Mouse (Mus musculus) mesoderm, embryonic 11.5 days (tissue): ENCODE data around the gene Tesc.

ENCODE experiments used
- DNase-seq: peaks from one replicate; pipeline ENCODE4 v3.0.0-alpha.2; 2012; ENCODE audit warnings: low read depth, low spot score

Tesc gene

DNA sequence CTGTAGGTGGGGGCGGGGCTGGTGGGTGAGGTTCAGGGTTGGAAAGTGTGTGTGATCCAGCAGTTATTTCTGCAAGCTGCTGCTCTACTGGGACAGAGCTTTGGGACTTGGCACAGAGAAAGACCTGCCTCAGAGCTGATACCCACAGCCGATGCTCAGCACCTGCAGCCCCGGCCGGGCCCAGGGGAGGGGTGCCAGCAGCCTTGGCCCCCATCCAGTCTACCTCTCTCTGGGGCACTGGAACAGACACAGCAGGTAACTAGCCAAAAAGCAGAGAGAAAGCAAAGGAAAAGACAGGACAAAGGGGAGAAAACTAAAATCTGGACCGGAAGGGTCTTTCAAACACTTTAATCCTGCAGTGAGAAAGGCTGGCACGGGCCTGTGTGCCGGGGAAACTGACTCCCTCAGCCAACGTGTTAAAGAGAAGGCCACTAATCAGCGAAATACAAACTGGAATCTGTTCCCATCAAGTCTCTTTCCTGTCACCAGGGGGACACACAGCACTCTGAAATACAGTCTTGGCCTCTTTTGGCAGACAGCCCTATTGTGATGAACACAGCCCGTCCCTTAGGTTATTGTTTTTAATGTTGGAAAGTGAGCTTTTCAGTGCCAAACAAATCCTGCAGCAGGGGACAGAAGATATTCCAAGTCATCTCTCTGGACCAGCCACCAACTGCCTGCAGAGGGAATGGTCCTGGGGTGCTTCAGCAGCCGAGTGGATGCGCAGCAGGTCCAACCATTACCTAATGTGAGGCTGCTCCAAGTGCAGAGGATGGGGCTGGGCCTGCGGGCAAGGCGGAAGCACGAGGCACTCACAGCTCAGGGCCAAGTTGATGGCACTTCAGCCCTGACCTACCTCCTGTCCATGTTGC is 49.4 kb downstream of the Tesc start:
- DNase-seq, result no peak

DNA sequence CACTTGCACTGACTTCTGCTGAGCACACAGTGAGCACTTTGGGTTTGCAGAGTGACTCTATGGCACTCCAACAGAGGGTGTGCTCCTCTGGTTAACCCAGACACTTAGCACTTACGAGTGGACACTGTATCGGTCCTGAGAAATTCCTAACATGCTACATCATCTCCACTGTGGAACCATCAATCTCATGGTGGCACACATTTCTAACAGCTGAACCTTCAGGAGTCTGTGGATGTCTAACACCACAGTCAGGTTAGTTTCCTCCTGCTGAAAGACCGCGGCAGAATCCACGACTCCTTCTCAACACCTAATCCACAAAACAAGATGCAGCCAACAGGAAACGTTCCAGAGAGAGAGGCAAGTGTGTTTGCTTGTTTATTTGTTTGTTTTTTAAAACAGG is 51.0 kb downstream of the Tesc start:
- no peak for DNase-seq

DNA sequence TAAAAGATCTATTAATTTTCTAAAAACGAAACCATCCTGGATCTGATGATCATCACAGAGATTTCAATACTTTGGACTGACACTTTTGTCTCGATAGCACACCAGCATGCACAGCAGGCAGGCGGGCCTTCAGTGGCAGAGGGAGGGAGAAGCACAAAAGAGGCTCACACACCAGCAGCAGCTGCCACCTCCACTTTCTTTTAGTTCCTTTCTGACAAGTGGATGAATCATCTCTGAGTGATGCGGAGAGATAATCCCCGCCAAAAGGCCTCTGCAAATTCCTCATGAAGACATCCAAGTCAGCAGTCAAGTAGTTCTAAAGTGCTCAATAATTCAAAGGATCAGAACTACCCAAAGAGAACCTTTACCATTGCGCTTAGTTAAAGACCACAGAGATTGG is 51.8 kb downstream of the Tesc start:
- no peak for DNase-seq

DNA sequence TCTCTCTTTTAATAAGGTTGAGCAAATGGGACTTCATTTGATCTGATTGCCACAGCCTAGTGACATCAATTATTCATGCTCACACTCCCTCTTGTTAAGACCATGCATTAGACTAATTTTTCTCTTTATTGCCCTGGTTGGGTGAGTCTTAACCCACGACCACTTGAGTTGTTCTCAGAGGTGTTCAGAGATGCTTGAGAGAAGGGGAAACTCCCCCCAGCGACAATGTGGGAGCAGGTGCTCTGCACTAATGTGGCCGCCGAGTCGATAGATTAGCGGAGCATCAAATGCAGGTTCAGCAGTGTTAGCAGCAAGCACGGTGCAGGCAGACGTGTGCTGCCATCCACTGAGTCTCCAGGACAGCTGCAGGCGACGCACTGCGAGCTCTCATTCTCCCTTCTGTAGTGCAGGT is 52.3 kb downstream of the Tesc start:
- no peak for DNase-seq

DNA sequence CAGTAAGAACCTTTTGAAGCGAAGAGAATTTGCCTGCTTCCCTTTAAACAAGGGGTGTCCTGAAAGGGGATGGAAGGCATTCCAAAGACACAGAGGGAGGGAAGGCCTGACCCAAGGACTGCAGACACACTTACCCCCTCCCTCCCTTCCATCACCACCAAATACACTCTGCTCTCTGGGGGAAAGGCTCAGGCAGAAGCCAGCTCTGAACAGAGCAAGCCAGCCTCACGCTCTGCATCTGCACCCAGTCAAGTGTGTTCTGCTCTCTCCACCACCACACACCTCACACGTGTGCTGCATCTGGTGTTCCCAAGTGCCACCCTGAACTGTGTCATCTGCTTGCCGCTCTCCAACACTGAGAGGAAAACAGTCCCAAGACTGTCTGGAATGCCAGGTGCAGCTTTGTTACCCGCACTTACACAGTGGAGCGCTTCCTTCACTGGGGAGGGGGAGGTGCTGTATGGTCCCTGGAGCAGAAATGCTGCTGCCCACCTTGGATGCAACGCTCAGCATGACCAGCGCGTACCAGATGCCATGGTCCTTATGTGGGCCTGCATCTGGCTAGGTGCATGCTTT is 53.9 kb downstream of the Tesc start:
- no peak for DNase-seq

DNA sequence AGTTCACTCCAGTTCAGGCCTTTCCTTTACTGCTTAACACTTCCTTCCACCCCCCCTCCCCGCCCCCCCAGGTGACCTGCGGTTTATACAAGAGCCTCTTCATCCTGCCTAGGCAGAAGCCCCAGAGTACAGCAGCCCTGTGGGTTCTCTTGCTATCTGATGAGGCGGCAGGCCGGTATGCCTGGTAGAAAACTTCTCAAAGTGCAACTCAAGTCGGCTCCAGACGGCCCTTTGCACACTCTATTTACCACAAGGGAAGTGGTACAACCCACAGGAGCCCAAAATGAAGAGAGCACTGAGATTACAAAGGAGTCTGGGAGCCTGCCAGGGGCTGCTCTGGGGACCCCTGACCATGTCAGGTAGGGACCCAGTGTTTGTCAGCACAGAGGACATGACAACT is 54.5 kb downstream of the Tesc start:
- DNase-seq, result no peak

DNA sequence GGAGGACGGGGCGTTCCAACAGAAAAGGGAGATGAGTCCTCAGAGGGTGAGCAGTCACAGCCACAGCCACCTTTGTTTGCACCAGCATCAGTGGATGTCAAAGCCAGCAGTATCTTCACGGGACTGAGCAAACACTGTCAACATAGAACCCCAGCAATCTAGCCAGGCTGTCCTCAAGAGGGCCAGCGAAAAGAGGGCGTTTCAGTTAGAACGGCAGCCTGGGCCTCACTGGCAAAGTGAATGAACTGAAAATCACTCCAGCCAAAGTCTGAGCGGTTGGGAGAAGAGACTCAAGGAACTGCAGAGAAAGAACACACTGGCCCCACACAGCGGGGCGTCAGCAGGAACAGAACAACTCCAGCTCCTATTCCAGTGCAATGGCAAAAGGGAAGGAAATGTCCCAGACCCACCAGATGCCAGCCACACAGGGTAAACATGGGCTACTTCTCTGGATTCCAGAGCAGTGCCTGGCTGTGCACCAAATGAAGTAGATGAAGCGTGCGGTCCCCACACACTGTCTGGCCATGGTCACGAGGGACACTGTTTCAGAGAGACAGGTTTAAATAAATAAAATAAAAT is 55.6 kb downstream of the Tesc start:
- DNase-seq, result no peak

DNA sequence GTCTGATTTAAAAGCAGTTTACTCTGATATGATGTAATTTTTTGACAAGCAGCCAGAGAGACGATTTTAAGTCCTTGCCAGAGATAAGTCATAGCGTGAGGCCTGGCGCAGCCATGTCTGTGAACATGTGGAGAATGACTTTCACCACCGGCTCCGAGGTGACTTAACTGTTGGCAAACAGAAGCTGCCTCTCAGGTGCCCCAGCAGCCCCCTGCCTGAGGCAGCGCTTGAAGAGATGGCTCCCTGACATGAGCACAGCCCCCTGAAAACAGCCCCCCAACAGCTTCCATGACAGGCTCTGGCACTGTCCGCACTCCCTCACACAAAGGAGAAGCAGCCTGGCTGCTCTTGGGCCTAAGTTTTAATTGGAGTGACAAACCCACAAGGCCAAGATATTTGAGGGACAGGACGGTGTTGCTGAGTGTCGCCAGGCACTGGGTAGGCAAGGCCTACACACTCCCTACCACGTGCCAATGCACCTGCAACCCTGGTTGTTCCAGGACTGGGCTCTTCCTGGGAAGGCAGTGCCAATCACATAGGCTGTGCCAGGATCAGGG is 56.7 kb downstream of the Tesc start:
- no peak for DNase-seq

DNA sequence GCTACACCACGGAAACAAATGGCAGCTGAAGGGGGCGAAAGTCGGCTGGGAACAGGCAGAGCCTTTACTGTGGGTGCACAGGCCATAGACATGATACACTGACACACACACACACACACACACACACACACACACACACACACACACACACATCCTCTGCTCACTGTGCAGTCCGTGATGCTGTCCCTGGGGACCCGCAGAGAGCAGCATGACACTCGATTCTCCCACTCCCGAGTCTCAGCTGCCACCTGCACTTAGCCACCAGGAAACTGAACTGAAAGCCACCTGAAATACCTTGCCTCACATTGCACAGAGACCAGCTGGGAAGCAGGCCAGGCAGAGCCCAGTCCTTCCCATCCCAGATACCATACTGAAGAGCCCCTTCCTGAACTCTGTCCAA is 57.8 kb downstream of the Tesc start:
- DNase-seq, result no peak

DNA sequence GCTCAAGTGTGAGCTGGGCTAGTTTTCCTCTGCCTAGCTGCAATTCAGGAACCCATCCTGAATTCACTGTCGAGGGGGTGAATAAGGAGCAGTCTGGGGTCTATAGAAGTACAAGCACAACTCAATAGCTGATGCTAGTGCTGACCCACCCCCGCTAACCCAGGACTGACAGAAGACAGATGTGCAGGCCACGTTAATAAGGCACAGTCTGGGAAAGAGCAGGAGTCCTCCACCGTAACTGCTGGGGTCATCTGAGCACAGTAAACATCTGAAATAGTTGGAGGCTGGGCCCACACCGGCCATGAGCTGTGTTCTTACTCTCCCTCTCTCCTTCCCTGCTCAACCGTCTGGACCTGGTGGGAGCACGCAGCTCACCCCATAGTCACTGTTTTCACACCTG is 59.4 kb downstream of the Tesc start:
- DNase-seq, result no peak

DNA sequence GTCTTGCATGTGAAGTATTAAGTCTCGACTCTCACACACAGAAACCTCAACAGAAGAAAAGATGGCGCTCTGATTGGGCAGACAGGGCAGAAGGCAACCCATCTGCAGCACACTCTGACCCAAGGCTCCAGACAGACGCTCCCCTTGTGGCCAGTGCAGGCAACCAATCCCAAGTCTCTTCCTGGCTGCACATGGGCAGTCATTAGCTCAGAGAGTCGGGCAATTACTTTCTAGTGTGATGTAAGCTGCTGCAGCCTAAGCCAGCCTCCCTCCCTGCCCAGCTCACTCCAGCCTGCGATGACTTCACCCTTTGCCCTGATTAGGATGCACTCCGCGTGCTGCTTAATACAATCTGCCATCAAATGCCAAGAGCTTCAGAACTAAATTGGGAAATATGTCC is 61.6 kb downstream of the Tesc start:
- DNase-seq, result peak; percentile 47

DNA sequence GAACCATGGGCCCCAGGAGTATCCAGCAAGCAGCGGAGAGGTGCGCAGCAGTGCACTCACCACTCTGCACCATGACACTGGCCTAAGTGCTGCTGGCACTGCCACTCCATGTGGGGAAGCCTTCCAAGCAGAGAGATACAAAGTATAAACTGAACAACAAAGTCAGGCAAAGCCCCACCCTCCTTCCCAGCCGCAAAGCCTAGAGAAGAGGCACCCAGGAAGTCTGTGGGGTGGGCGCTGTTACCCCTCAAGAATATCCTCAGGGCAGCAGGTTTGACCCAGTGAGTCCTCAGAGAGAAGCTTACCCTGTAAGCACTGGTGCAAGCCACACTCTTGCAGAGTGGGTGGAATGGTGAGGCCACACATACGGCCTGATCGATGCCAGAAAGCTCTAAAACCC is 62.6 kb downstream of the Tesc start:
- DNase-seq, result no peak

DNA sequence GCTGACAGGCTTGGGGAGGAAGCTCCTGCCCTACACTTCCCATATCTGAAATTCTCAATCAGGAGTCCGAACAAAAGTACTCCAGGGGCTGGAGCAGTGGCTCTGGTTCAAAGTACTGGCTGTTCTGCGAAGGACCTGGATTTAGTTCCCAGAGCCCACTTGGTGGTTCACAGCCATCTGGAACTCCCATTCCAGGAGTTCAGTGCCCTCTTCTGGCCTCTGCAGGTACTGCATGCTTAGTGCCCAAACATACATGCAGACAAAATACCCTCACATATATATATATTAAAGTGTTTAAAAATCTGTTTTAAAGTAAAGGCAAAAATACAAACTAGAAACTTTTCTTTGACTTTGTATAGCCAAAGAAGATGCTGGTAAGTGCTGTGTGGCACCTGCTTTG is 63.3 kb downstream of the Tesc start:
- peak; percentile 53 for DNase-seq

DNA sequence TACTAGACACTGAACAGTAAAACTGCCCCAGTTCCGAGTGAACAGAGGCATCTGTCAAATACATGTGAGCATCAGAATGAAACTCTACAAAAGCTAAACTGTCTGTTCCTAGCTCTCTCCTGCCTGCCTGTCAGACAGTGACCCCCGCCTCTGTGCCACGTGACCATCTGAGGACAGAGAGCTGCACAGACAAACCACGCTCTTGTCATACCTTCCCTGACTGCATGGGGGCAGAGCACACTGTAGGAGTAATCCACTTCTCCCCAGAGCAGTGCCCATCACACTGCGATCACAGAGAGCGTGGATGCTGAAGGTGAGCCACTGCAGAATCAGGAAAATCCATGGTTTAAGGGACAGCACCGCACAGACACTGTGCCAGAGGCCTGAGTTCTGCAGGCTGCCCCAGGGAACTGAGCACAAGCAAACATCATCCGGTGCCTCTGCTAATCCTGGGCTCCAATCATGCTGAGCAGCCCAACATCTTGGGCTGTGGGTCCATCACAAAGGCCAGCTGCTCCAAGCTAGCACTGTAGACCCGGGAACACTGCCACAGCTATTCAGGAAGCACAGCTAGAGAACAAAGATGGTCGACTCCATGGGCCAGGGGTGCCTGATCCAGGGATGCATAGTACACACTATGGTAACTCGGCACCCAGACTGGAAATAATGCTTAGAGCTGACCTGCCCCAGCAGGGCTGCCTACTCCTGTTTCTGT is 65.9 kb downstream of the Tesc start:
- DNase-seq, result no peak

DNA sequence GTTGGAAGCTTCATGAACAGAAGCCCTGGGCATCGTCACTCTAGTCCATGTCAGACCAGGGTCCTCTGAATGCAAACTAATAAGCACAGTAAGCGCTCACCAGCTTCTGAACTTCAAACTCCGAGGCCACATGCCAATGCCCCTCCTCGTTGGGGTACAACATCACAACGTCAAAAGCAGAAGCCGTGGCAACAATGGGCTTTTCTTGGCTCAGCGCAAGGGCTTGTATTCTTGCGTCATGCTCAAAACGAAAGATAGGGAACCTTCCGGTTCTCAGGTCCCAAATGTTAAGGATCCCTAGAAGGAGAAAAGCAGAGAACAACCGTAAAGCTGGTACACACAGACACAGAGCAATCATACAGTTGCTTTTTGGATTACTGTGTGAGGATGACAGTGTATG is 67.9 kb downstream of the Tesc start:
- DNase-seq, result no peak

DNA sequence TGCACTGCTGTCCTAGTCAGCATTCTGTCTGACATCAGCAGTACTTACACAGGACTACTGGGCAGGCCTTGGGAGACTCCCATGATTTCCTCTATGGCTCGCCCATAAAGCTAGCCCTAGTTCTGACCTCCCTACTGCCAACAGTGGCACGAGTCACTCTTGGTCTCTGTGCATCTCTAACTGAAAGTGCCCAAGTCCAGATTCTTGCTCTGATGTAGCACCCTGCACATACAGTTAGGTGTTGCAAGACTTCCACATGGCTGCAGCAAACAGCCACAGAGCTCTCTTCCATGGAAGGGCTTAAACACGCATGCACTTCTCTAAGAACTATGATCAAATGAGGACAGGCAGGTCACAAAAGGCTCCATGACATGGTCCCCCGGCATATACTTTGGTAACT is 68.3 kb downstream of the Tesc start:
- no peak for DNase-seq

DNA sequence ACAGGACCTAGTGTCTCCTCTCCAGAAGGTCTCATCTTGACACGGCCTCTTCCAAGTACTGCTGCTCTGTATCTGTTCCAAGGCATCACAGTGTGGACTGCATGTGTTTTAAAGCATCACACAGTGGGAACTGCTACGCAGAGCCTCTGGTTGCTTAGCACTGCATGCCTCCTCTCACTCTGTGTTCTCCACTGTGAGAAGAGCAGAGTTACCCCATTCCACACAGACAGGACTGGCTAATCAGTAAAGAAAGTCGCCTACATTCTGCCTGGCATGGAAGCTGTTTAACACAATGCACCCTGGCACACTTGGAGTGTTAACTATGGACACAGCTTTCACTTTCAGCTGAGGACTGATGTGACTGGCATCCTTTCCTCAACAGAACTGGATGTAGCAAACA is 68.8 kb downstream of the Tesc start:
- DNase-seq, result no peak

DNA sequence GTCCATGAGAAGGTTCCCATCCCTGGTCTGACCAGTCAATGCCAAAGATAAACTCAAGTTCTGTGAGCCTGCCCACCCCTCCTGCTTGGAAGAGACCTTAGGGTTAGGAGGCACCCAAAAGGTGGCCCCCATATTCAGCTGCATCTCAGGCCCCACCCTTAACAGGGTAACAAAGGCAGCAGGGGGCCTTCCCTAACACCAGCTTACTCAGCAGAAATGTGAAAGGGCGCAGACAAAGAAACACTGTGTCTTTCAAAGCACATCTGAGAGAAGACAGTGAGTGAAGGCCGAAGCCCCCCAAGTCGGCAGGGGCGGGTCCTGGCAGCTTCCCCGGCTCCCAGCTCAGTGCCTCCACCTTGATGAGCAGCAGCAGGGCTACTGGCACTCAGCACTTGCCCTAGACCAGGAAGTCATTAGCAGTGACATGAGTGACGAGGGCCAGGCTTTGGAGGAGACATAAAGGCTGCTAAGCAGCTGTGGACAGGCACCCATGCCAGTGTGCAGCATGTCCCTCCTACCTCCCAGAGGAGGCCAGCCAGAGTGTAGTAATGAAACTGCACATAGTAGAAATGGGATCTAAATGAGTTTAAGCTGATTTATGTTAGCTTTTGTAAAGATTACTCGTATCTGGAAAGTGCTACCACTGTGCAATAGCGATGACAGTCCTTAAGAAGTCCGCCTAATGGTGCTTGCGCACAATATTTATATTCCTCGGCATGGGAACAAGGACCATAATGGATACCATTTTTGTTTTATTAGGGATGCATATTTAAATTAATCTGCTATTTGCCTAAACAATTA is 71.7 kb downstream of the Tesc start:
- no peak for DNase-seq

DNA sequence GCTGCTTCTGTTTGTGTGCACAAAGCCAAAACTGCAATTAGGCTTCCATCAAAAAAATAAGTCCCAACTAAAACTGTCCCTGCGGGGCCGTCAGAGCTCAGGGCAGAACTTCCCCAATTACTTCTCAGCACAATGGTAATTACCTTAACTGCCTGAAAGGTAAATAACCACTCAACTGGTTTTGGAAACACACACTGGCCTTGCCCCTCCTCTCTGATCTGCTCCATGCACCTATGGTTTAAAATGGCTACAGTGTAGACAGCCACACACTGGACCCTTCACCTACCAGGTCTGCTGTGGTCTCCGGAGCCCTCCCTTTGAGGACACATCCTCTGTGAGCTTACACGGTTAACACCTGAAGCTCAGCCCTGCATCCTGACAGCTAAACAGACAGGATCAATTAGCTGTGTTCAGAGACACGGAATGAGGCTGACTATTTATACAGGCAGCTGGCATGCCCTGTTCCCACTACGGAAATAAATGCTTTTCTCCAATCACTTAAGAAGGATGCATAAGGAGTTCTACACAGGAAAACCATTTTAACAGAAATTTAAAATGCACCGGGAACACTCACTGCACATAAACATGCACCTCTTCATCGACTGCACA is 72.4 kb downstream of the Tesc start:
- no peak for DNase-seq

DNA sequence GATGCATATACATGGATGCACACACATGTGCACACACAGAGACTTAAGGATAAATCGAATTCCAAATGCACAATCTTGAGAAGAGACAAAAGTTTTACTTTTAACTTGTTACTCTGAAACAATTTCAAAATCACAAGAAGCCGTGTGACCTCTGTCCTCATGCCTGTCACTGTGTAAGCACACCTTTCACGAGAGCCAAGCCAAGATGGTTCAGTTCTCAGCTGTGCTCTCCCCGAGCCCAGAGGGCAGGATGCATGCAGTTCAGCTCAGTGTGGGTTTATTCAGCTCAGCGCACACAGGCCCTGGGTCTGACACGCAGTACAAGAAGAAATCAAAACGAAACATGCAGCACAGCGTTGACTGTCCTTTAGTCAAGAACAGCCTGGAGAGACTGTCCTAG is 78.0 kb downstream of the Tesc start:
- no peak for DNase-seq

DNA sequence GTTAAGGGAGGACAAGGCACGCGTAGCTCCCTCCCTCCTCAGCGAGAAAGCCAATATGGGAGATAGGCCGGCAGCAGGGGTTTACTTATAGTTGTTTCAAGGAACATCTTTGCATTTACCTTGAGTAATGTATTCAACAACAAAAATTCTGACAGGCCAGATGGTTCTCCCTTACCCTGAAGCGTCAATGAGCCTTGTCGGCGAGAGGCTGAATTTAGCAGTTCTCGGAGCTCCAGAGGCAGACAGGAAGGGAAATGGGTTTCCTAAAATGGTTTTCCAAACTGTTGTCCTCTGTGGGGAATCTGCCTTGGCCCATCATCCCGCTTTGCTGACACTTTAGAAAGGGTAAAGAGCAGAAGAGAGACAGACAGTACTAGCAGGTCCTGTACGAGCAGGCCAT is 79.1 kb downstream of the Tesc start:
- DNase-seq, result no peak
